Mouse (Mus musculus) forebrain, embryonic 16.5 days (tissue): ENCODE data around the gene Slit1. TPM values are rescaled to one million over a fixed set of nuclear protein-coding genes. Genes with fewer than 3 reads are reported as not detected.

Experiments used
- ATAC-seq: fragments of 200-750 bp; cut with Nextera tagmentation; 2 replicates; pipeline ENCODE4 v1.8.0; 2017; ENCODE audit warnings: mild to moderate bottlenecking, moderate library complexity
- H3K27ac ChIP-seq: fragments of 300-500 bp; sonication (generic); 2 replicates; pipeline ENCODE4 v1.5.1; 2014; ENCODE audit warnings: low read length, control low read depth
- H3K27me3 ChIP-seq: fragments of 300-500 bp; sonication (generic); replicated peaks from 2 replicates; pipeline ENCODE4 v1.6.1; 2014; ENCODE audit warnings: low read length; ENCODE audit not compliant: control insufficient read depth, insufficient read depth
- H3K36me3 ChIP-seq: fragments of 300-500 bp; sonication (generic); 2 replicates; pipeline ENCODE4 v1.6.1; 2014; ENCODE audit not compliant: control insufficient read depth, insufficient read depth
- H3K4me1 ChIP-seq: fragments of 300-500 bp; sonication (generic); replicated peaks from 2 replicates; pipeline ENCODE4 v1.6.1; 2014; ENCODE audit warnings: low read length; ENCODE audit not compliant: control insufficient read depth, insufficient read depth
- H3K4me2 ChIP-seq: fragments of 300-500 bp; sonication (generic); 2 replicates; pipeline ENCODE4 v1.6.1; 2014; ENCODE audit warnings: mild to moderate bottlenecking, low read length, control low read depth
- H3K4me3 ChIP-seq: fragments of 300-500 bp; sonication (generic); replicated peaks from 2 replicates; pipeline ENCODE4 v1.5.1; 2014; ENCODE audit warnings: mild to moderate bottlenecking, low read length, control low read depth
- H3K9ac ChIP-seq: fragments of 300-500 bp; sonication (generic); replicated peaks from 2 replicates; pipeline ENCODE4 v1.6.1; 2014; ENCODE audit warnings: low read depth, low read length, control low read depth
- H3K9me3 ChIP-seq: fragments of 300-500 bp; sonication (generic); 2 replicates; pipeline ENCODE4 v1.6.1; 2016; ENCODE audit warnings: low read length; ENCODE audit not compliant: control insufficient read depth
- WGBS: fragments of 180-500 bp; shearing (Covaris S2); extraction: QIAGEN DNeasy Blood & Tissue Kit; methylation state at CpG from one replicate; pipeline ENCODE4 v1.1.7; 2014; 5-methylcytosine and 5-hydroxymethylcytosine counted together
- polyA plus RNA-seq: library from polyadenylated mRNA; unstranded; fragments of >200 nt; fragmentation: Nextera tagmentation; extraction: Ambion mirVana; gene quantifications from 2 replicates; pipeline ENCODE4 v1.2.1, GENCODE M21; 2015

The Slit1 gene
- polyA plus RNA-seq, 1 experiment from 2014 or later = 21.3 TPM

DNA sequence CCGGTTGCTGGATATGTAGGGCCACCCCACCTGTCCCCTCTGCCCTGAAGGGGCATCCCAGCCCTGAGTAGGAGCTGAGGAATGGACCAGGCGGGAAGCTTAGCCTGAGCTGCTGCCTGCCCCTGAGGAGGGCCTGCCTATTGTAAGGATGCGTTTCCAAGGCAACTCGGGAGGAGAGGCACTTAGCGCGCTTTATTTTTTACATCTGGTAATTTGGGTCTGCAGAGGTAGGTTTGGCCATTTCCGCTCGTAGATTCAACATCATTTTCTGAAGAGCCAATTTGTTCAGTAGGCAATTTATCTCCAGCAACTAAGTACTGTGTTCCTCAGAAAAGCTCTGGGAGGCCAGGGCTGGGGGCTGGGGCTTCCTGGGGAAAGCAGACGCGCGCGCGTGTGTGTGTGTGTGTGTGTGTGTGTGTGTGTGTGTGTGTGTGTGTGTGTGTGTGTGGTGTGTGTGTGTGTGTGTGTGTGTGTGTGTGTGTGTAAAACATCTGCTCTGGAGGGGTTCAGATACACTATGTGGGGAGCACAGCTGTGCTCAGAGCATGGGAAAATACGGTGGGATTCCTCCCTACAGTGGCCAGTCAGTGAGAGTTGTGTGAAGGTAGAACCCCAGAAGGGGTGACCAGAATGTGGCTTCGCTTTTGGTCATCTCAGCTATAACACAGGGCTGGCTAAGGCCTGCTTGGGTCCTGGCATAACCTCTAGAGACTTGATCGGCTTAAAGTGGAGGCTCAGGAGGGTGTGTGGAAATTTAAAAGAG lies 130.0 kb downstream of the Slit1 start:
- H3K36me3 ChIP-seq = no peaks in the 10 kb centered on the region
- no peaks in the 10 kb centered on the region for H3K9me3 ChIP-seq
- peak overlapping the region; percentile 54 for H3K27ac ChIP-seq
- H3K9ac ChIP-seq = no peak overlapping the region
- H3K27me3 ChIP-seq = no peaks in the 10 kb centered on the region
- H3K4me2 ChIP-seq = peak overlapping the region; percentile 17; the same call in 1 of the 2 replicates
- peak; percentile 70 for ATAC-seq
- H3K4me3 ChIP-seq = no peak overlapping the region
- WGBS = 14% methylated on average over 16 of the region's 16 CpGs
- H3K4me1 ChIP-seq = peaks cover 21% of the 10 kb centered on the region

DNA sequence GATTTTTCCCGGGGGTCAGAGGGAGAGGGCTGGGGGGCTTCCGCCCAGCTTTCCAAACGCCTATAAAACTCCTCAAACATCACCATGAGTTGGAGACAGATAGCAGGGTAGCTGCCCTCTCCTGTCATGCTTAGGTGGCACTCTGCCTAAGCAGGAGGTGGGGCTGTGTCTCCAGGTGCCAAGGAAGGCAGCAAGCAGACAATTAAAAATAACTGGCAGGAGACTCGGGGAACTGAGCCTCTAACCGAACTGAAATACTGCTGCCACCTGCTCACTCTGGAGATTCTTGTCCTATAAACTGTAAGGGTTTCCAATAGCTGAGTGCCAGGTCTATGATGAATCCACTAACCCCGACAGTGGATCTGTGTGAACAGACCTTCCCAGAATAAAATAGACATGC lies 131.8 kb downstream of the Slit1 start:
- no peak overlapping the region for H3K9ac ChIP-seq
- no peak overlapping the region for H3K4me3 ChIP-seq
- no peaks in the 10 kb centered on the region for H3K27me3 ChIP-seq
- H3K9me3 ChIP-seq = no peaks in the 10 kb centered on the region
- no peak overlapping the region for H3K4me2 ChIP-seq
- peaks cover 14% of the 10 kb centered on the region for H3K4me1 ChIP-seq
- H3K36me3 ChIP-seq = 0 out of 2 replicates have a peak, but pooled peaks cover 2% of the 10 kb centered on the region
- ATAC-seq = no peak
- no peak overlapping the region for H3K27ac ChIP-seq
- WGBS = 69% methylated on average over 6 of the region's 6 CpGs

DNA sequence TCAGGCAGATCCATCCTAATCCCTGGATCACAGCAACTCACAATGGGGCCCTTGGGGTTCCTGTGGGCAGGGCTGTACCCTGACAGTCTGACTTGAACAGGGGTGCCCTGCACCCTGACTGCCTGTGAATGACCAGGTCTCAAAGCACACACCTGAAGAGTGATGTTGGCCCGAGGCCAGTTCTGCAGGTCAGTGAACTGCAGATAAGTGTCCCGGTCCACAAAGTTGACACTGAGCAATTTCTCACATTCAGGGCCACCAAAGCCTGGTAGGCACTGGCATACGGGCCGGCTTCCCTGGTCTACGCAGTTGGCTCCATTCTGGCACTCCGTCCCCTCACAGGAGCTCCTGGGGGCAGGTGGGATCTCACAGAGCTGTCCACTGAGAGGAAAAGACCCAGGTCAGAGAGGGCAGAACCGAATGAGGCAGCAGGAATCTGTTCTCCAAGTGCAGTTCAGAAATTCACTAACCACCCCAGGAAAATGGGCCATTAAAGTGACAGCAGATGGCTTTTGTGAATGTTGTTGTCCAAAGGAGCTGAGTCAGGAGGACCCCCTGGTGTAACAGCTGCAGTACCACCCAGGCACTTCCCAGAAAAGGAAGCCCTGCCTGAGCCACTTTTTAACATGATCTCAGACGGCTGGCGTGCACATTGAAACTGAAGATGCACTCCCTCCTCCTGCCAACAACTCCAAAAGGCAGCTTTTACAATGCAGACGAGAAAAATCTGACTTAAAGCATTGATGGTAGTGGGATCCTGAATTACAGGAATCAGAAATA lies 137.1 kb downstream of the Slit1 start:
- Histone ChIP-seq H3K4me2 (no peak overlapping the region), H3K27ac (no peak overlapping the region), H3K36me3 (peaks cover 5% of the 10 kb centered on the region; the same call in 1 of the 2 replicates), H3K4me3 (no peak overlapping the region), H3K9ac (no peak overlapping the region), H3K4me1 (no peaks in the 10 kb centered on the region), H3K9me3 (no peaks in the 10 kb centered on the region), H3K27me3 (no peaks in the 10 kb centered on the region)
- WGBS = 72% methylated on average over 10 of the region's 10 CpGs
- no peak for ATAC-seq

DNA sequence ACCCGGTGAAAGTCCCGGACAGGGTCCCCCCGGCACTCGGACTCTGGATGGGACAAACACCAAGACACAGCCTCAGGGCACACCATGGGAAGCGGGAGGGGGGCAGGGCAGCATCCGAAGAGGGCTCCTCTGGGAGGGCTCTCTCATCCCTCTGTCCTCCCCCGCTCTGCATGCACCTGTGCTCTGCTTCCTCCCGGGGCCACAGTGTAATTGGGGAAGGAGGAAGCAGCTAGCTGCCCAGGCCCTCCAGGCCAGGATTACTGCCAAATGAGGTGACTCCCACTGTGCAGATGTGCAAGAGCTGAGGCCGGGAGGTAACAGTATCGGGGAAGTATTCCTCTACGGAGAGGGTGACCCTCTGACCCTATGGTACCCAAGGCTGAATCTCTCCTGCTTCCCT lies 142.8 kb downstream of the Slit1 start:
- Histone ChIP-seq H3K4me3 (no peak overlapping the region), H3K4me2 (no peak overlapping the region), H3K27ac (no peak overlapping the region), H3K27me3 (no peaks in the 10 kb centered on the region), H3K4me1 (no peaks in the 10 kb centered on the region), H3K9me3 (no peaks in the 10 kb centered on the region), H3K36me3 (0 out of 2 replicates have a peak, but pooled peaks cover 3% of the 10 kb centered on the region), H3K9ac (no peak overlapping the region)
- ATAC-seq = no peak
- WGBS = 40% methylated on average over 11 of the region's 11 CpGs

DNA sequence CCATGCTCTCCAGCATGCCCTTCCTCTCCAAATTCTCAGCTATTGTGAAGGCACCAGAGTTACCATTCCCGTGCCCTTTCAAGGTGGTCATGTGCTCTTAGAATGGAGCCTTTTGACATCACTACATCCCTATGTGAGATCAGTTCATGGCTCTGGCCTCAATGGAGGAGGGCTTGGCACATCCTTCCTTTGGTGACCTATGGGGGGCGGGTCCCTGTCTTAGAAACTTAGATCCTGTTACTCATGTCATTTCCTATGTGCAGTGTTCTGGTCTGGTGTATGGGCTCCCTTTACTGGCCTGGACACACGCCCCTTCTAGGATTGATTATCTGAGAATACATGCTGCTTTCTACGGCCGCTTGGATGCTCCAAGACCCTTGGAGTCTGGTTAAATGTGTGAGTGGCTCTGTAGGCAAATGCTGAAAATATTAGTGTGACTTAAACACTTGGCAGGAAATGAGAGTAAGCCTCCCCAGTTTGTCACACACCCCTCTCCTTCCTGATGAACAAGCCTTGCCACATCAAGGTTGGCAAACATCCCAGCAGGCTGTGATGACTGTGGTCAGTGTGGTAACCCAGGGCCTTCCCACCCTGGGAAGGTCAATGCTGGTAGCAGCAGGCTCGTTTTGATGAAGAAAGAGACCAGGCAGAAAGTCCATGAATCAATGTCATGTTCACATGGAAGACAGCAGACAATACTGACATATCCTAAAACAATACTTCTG lies 146.1 kb downstream of the Slit1 start:
- H3K27ac ChIP-seq = no peak overlapping the region
- no peak overlapping the region for H3K4me2 ChIP-seq
- no peaks in the 10 kb centered on the region for H3K4me1 ChIP-seq
- H3K27me3 ChIP-seq = no peaks in the 10 kb centered on the region
- 85% methylated on average over 6 of the region's 6 CpGs for WGBS
- 0 out of 2 replicates have a peak, but pooled peaks cover 3% of the 10 kb centered on the region for H3K36me3 ChIP-seq
- no peak overlapping the region for H3K4me3 ChIP-seq
- ATAC-seq = no peak
- no peaks in the 10 kb centered on the region for H3K9me3 ChIP-seq
- H3K9ac ChIP-seq = no peak overlapping the region

DNA sequence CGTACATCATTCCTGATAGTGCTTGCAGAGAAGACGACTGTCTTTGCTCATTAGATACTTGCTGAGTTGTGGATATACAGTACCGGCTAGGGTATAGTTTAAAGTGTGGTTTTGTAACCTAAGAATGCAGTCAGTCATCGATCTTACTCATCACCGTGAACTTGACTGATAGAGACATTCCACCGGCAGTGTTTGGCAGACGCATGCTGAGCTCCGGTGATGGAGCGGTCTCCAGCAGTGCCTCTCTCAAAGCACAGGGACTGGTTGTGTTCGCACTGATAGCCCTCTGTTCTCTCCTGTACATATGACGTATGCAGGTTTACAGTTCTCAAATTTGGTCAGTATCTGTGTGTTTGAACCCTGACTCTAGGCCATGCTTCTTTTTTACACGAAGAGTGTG lies 151.7 kb downstream of the Slit1 start:
- Histone ChIP-seq H3K27ac (no peak overlapping the region), H3K4me1 (no peaks in the 10 kb centered on the region), H3K9ac (no peak overlapping the region), H3K36me3 (no peaks in the 10 kb centered on the region), H3K4me3 (no peak overlapping the region), H3K9me3 (no peaks in the 10 kb centered on the region), H3K27me3 (no peaks in the 10 kb centered on the region), H3K4me2 (no peak overlapping the region)
- ATAC-seq = no peak
- WGBS = 85% methylated on average over 12 of the region's 12 CpGs

DNA sequence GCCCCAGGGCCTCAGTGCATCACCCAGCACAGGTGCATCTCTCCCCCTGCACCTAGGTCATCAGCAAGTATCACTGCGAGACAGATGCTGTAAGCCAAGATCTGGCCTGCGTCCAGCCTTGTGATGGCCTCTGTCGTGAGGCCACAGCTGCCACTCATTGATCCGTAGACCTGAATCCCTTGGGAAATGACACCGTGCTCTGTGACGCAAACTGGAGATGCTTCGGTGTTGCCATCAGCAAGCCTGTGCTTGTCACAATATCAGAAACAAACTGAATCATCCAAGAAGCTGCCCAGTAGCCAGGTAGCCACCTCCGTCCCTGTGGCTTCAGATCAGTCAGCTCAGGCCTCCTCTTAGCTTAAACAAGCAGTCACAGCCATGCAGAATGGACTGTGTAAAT lies 153.8 kb downstream of the Slit1 start:
- Histone ChIP-seq H3K9me3 (no peaks in the 10 kb centered on the region), H3K36me3 (no peaks in the 10 kb centered on the region; the same call in 1 of the 2 replicates), H3K4me1 (no peaks in the 10 kb centered on the region), H3K9ac (no peak overlapping the region), H3K4me3 (no peak overlapping the region), H3K27me3 (no peaks in the 10 kb centered on the region), H3K27ac (no peak overlapping the region), H3K4me2 (no peak overlapping the region)
- no peak for ATAC-seq
- 87% methylated on average over 8 of the region's 8 CpGs for WGBS

DNA sequence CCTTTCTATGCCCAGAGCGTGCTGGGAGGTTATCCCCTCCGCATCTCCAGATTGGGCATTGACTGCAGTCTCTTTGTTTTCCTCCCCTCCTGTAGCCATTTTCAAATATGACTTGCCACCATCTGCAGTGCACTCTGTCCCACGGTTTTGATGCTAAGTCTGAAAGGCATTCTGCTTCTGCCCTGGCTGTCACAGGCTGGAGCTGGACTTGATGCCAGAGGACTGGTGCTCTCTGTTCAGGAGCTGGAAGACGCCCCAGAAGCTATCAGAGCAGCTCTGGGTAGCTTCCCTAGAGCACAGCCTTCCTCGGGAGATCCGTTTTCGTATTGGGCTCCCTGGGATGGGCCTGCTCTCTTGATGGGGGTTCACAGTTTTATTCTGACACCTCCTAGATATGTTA lies 154.4 kb downstream of the Slit1 start:
- Histone ChIP-seq H3K27me3 (no peaks in the 10 kb centered on the region), H3K9ac (no peak overlapping the region), H3K4me2 (no peak overlapping the region), H3K4me3 (no peak overlapping the region), H3K36me3 (peaks cover under 1% of the 10 kb centered on the region; the same call in 1 of the 2 replicates), H3K27ac (no peak overlapping the region), H3K4me1 (no peaks in the 10 kb centered on the region), H3K9me3 (no peaks in the 10 kb centered on the region)
- ATAC-seq = no peak
- WGBS = 68% methylated on average over 7 of the region's 7 CpGs
